Mouse (Mus musculus): Measurements from ENCODE around the gene Luc7l. TPM values are rescaled to one million over a fixed set of nuclear protein-coding genes. Genes with fewer than 3 reads are reported as not detected.

Luc7l gene
- polyA plus RNA-seq, 1 experiment from 2014 or later, result 104 TPM

GRCm38 (mm10) chr17:26221508-26221907, 31.2 kb upstream of the Luc7l start:
- H3K36me3 ChIP-seq (ENCODE audit: insufficient read depth), result no peaks in the 10 kb centered on the region
- DNase-seq (no peak), ATAC-seq (ENCODE audit: insufficient read depth) (no peak)
- no peaks in the 10 kb centered on the region for H3K9me3 ChIP-seq (ENCODE audit: low read depth, low read length)
- no peak for TF ChIP-seq CTCF (IDR thresholded peaks at IDR 0.05; ENCODE audit: low read depth)
- H3K27ac ChIP-seq (ENCODE audit: low read depth), result no peak overlapping the region
- 55% methylated on average over 2 of the region's 2 CpGs for WGBS
- no peak overlapping the region for H3K4me3 ChIP-seq (ENCODE audit: low read depth, low read length)
- H3K4me2 ChIP-seq, result no peak overlapping the region
- no peaks in the 10 kb centered on the region for H3K27me3 ChIP-seq (ENCODE audit: insufficient read depth, low read length)
- H3K4me1 ChIP-seq (ENCODE audit: insufficient read depth), result no peaks in the 10 kb centered on the region
- no peak overlapping the region for H3K9ac ChIP-seq

GRCm38 (mm10) chr17:26225150-26225549, 27.5 kb upstream of the Luc7l start:
- Histone ChIP-seq H3K4me3 (ENCODE audit: low read depth, low read length) (no peak overlapping the region), H3K27ac (ENCODE audit: low read depth) (peak overlapping the region; percentile 54; the same call in 1 of the 2 replicates), H3K9ac (no peak overlapping the region), H3K27me3 (ENCODE audit: insufficient read depth, low read length) (no peaks in the 10 kb centered on the region), H3K36me3 (ENCODE audit: insufficient read depth) (no peaks in the 10 kb centered on the region), H3K4me2 (no peak overlapping the region), H3K9me3 (ENCODE audit: low read depth, low read length) (no peaks in the 10 kb centered on the region), H3K4me1 (ENCODE audit: insufficient read depth) (no peaks in the 10 kb centered on the region)
- WGBS, result 53% methylated on average over 12 of the region's 12 CpGs
- ATAC-seq (ENCODE audit: insufficient read depth) (peak; percentile 8; the same call in 1 of the 2 replicates), DNase-seq (peak; percentile 22)
- TF ChIP-seq CTCF (IDR thresholded peaks at IDR 0.05; ENCODE audit: low read depth), result no peak

- no peak for TF ChIP-seq CTCF (IDR thresholded peaks at IDR 0.05; ENCODE audit: low read depth)
- no peak overlapping the region for H3K4me3 ChIP-seq (ENCODE audit: low read depth, low read length)
- no peaks in the 10 kb centered on the region for H3K4me1 ChIP-seq (ENCODE audit: insufficient read depth)
- no peak for ATAC-seq (ENCODE audit: insufficient read depth)
- DNase-seq, result no peak
- 91% methylated on average over 5 of the region's 5 CpGs for whole genome bisulfite sequencing
- no peaks in the 10 kb centered on the region for H3K9me3 ChIP-seq (ENCODE audit: low read depth, low read length)
- H3K27ac ChIP-seq (ENCODE audit: low read depth), result no peak overlapping the region
- no peak overlapping the region for H3K4me2 ChIP-seq
- no peaks in the 10 kb centered on the region for H3K36me3 ChIP-seq (ENCODE audit: insufficient read depth)
- H3K27me3 ChIP-seq (ENCODE audit: insufficient read depth, low read length), result no peaks in the 10 kb centered on the region
- H3K9ac ChIP-seq, result no peak overlapping the region
Observed at GRCm38 (mm10) chr17:26229776-26230175, 22.9 kb upstream of the Luc7l start.

GRCm38 (mm10) chr17:26231156-26231555, 21.5 kb upstream of the Luc7l start:
- TF ChIP-seq CTCF (IDR thresholded peaks at IDR 0.05; ENCODE audit: low read depth), result no peak
- no peaks in the 10 kb centered on the region for H3K27me3 ChIP-seq (ENCODE audit: insufficient read depth, low read length)
- H3K27ac ChIP-seq (ENCODE audit: low read depth), result no peak overlapping the region
- H3K4me3 ChIP-seq (ENCODE audit: low read depth, low read length), result no peak overlapping the region
- H3K9ac ChIP-seq, result no peak overlapping the region
- no peaks in the 10 kb centered on the region for H3K36me3 ChIP-seq (ENCODE audit: insufficient read depth)
- WGBS, result 88% methylated on average over 5 of the region's 5 CpGs
- ATAC-seq (ENCODE audit: insufficient read depth), result no peak
- no peak overlapping the region for H3K4me2 ChIP-seq
- DNase-seq, result no peak
- no peaks in the 10 kb centered on the region for H3K4me1 ChIP-seq (ENCODE audit: insufficient read depth)
- H3K9me3 ChIP-seq (ENCODE audit: low read depth, low read length), result no peaks in the 10 kb centered on the region

GRCm38 (mm10) chr17:26232863-26233262, 19.8 kb upstream of the Luc7l start:
- Histone ChIP-seq H3K27ac (ENCODE audit: low read depth) (no peak overlapping the region), H3K9me3 (ENCODE audit: low read depth, low read length) (no peaks in the 10 kb centered on the region), H3K9ac (no peak overlapping the region), H3K36me3 (ENCODE audit: insufficient read depth) (no peaks in the 10 kb centered on the region), H3K4me2 (no peak overlapping the region), H3K4me3 (ENCODE audit: low read depth, low read length) (no peak overlapping the region), H3K27me3 (ENCODE audit: insufficient read depth, low read length) (no peaks in the 10 kb centered on the region), H3K4me1 (ENCODE audit: insufficient read depth) (no peaks in the 10 kb centered on the region)
- DNase-seq (no peak), ATAC-seq (ENCODE audit: insufficient read depth) (no peak)
- TF ChIP-seq CTCF (IDR thresholded peaks at IDR 0.05; ENCODE audit: low read depth), result peak; percentile 34
- WGBS, result 68% methylated on average over 8 of the region's 8 CpGs

GRCm38 (mm10) chr17:26234386-26234785, 18.3 kb upstream of the Luc7l start:
- no peak overlapping the region for H3K27ac ChIP-seq (ENCODE audit: low read depth)
- H3K4me3 ChIP-seq (ENCODE audit: low read depth, low read length), result no peak overlapping the region
- H3K9me3 ChIP-seq (ENCODE audit: low read depth, low read length), result no peaks in the 10 kb centered on the region
- TF ChIP-seq CTCF (IDR thresholded peaks at IDR 0.05; ENCODE audit: low read depth), result no peak
- no peak overlapping the region for H3K4me2 ChIP-seq
- no peaks in the 10 kb centered on the region for H3K4me1 ChIP-seq (ENCODE audit: insufficient read depth)
- 77% methylated on average over 8 of the region's 8 CpGs for WGBS
- DNase-seq (no peak), ATAC-seq (ENCODE audit: insufficient read depth) (no peak)
- no peaks in the 10 kb centered on the region for H3K27me3 ChIP-seq (ENCODE audit: insufficient read depth, low read length)
- H3K36me3 ChIP-seq (ENCODE audit: insufficient read depth), result no peaks in the 10 kb centered on the region
- no peak overlapping the region for H3K9ac ChIP-seq

GRCm38 (mm10) chr17:26235077-26235815, 17.4 kb upstream of the Luc7l start:
- no peak for TF ChIP-seq CTCF (IDR thresholded peaks at IDR 0.05; ENCODE audit: low read depth)
- H3K27me3 ChIP-seq (ENCODE audit: insufficient read depth, low read length), result no peaks in the 10 kb centered on the region
- no peak overlapping the region for H3K4me2 ChIP-seq
- H3K27ac ChIP-seq (ENCODE audit: low read depth), result no peak overlapping the region
- ATAC-seq (ENCODE audit: insufficient read depth) (no peak), DNase-seq (no peak)
- 56% methylated on average over 13 of the region's 13 CpGs for whole genome bisulfite sequencing
- no peak overlapping the region for H3K4me3 ChIP-seq (ENCODE audit: low read depth, low read length)
- H3K36me3 ChIP-seq (ENCODE audit: insufficient read depth), result no peaks in the 10 kb centered on the region
- H3K4me1 ChIP-seq (ENCODE audit: insufficient read depth), result no peaks in the 10 kb centered on the region
- no peak overlapping the region for H3K9ac ChIP-seq
- H3K9me3 ChIP-seq (ENCODE audit: low read depth, low read length), result no peaks in the 10 kb centered on the region
